Mouse (Mus musculus): ENCODE measurements at regions not wholly inside any gene's neighbourhood (a gene's known extent, or its start where the extent isn't known, plus 50 kb on each side); places are given as distances from the start of the nearest gene placed in this dataset. TPM values are rescaled to one million over a fixed set of nuclear protein-coding genes. Genes with fewer than 3 reads are reported as not detected.

Small RNA genes in the stretch of these regions (microRNA-seq; reads per million reads assigned to microRNA genes)
- gene Gm22030 = not detected

Measured in kidney, embryonic 16.5 days (tissue).